Mouse (Mus musculus) lung, postnatal 0 days (tissue): ENCODE results near the gene Gart. TPM values are rescaled to one million over a fixed set of nuclear protein-coding genes. Genes with fewer than 3 reads are reported as not detected.

Source experiments
- ATAC-seq: fragments of 200-750 bp; cut with Nextera tagmentation; 2 replicates; pipeline ENCODE4 v1.8.0; 2017; ENCODE audit warnings: moderate library complexity
- DNase-seq: peaks from one replicate; pipeline ENCODE4 v3.0.0-alpha.2; 2016; ENCODE audit warnings: low spot score
- H3K27ac ChIP-seq: fragments of 300-500 bp; sonication (generic); 2 replicates; pipeline ENCODE4 v1.5.1; 2014; ENCODE audit warnings: antibody characterized with exemption, mild to moderate bottlenecking, low read length, mixed read lengths
- H3K27me3 ChIP-seq: fragments of 300-500 bp; sonication (generic); replicated peaks from 2 replicates; pipeline ENCODE4 v1.6.1; 2014; ENCODE audit warnings: low read length, mixed read lengths; ENCODE audit not compliant: insufficient read depth
- H3K36me3 ChIP-seq: fragments of 300-500 bp; sonication (generic); 2 replicates; pipeline ENCODE4 v1.6.1; 2014; ENCODE audit warnings: low read length, mixed read lengths; ENCODE audit not compliant: insufficient read depth
- H3K4me1 ChIP-seq: fragments of 300-500 bp; sonication (generic); 2 replicates; pipeline ENCODE4 v1.6.1; 2014; ENCODE audit warnings: antibody characterized with exemption, low read depth, low read length, mixed read lengths; ENCODE audit not compliant: insufficient read depth
- H3K4me2 ChIP-seq: fragments of 300-500 bp; sonication (generic); replicated peaks from 2 replicates; pipeline ENCODE4 v1.6.1; 2014; ENCODE audit warnings: low read depth, mild to moderate bottlenecking, low read length, moderate library complexity, mixed read lengths
- H3K4me3 ChIP-seq: fragments of 300-500 bp; sonication (generic); 2 replicates; pipeline ENCODE4 v1.5.1; 2014; ENCODE audit warnings: low read depth, low read length
- H3K9ac ChIP-seq: fragments of 300-500 bp; sonication (generic); replicated peaks from 2 replicates; pipeline ENCODE4 v1.6.1; 2014; ENCODE audit warnings: low read depth, mild to moderate bottlenecking
- H3K9me3 ChIP-seq: fragments of 300-500 bp; sonication (generic); 2 replicates; pipeline ENCODE4 v1.6.1; 2016; ENCODE audit warnings: low read length, mixed read lengths
- CTCF ChIP-seq: IDR thresholded peaks from 2 replicates; pipeline ENCODE4 v1.5.1; 2016; ENCODE audit warnings: antibody characterized with exemption, mild to moderate bottlenecking
- EP300 ChIP-seq: IDR thresholded peaks from 2 replicates; pipeline ENCODE4 v1.6.1; 2016; ENCODE audit warnings: antibody characterized with exemption, mild to moderate bottlenecking, control low read depth
- WGBS: fragments of 180-500 bp; shearing (Covaris S2); extraction: QIAGEN DNeasy Blood & Tissue Kit; methylation state at CpG from one replicate; pipeline ENCODE4 v1.1.7; 2014; 5-methylcytosine and 5-hydroxymethylcytosine counted together
- polyA plus RNA-seq: library from polyadenylated mRNA; unstranded; fragments of >200 nt; fragmentation: Nextera tagmentation; extraction: Ambion mirVana; gene quantifications from 2 replicates; pipeline ENCODE4 v1.2.1, GENCODE M21; 2015

Gene Gart
- polyA plus RNA-seq, 1 experiment from 2014 or later, result 27.3 TPM

DNA sequence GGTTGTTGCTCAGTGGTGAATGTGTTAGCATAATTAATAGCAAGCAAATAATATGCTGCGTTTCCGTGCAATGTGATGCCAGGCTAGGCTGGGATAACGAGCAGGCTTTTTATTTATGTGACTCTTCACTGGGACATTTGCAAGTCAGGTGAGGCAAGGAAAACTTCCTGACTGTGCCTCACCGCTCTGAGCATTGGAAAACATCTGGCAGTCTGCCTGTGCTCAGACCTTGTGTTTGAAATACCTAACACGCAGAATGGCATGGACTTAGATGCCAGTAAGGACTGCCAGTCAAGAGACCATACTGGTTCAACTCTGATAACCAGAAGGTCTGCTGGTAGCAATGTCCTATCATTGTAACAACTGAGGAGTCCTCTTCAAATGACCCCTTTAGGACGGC, 41.6 kb downstream of the Gart start:
- Histone ChIP-seq H3K9me3 (no peaks in the 10 kb centered on the region), H3K4me3 (no peak overlapping the region), H3K4me2 (no peak overlapping the region), H3K4me1 (peaks cover 3% of the 10 kb centered on the region; the same call in 1 of the 2 replicates), H3K36me3 (no peaks in the 10 kb centered on the region), H3K27me3 (no peaks in the 10 kb centered on the region), H3K9ac (no peak overlapping the region), H3K27ac (no peak overlapping the region)
- ATAC-seq (no peak), DNase-seq (no peak)
- 69% methylated on average over 6 of the region's 6 CpGs for WGBS
- no peak for TF ChIP-seq CTCF
- TF ChIP-seq EP300, result no peak

GRCm38 (mm10) chr16:91601693-91602092, 45.1 kb downstream of the Gart start:
- TF ChIP-seq CTCF (no peak), EP300 (no peak)
- H3K36me3 ChIP-seq, result no peaks in the 10 kb centered on the region
- H3K9ac ChIP-seq, result no peak overlapping the region
- H3K27ac ChIP-seq, result peak overlapping the region; percentile 59
- H3K4me3 ChIP-seq, result no peak overlapping the region
- no peaks in the 10 kb centered on the region for H3K27me3 ChIP-seq
- WGBS, result 51% methylated on average over 9 of the region's 9 CpGs
- H3K4me2 ChIP-seq, result no peak overlapping the region
- H3K4me1 ChIP-seq, result 0 out of 2 replicates have a peak, but pooled peaks cover 2% of the 10 kb centered on the region
- ATAC-seq (no peak), DNase-seq (no peak)
- H3K9me3 ChIP-seq, result no peaks in the 10 kb centered on the region

- ATAC-seq, result peak; percentile 24
- TF ChIP-seq CTCF (no peak), EP300 (peak; percentile 57; the same call in 1 of the 2 replicates)
- Histone ChIP-seq H3K4me2 (no peak overlapping the region), H3K9me3 (no peaks in the 10 kb centered on the region), H3K36me3 (no peaks in the 10 kb centered on the region), H3K4me3 (no peak overlapping the region), H3K27me3 (no peaks in the 10 kb centered on the region), H3K4me1 (0 out of 2 replicates have a peak, but pooled peaks cover 4% of the 10 kb centered on the region), H3K27ac (peak overlapping the region; percentile 59), H3K9ac (no peak overlapping the region)
- 28% methylated on average over 4 of the region's 4 CpGs for WGBS
- peak; percentile 84 for DNase-seq
Measured at GRCm38 (mm10) chr16:91601081-91601480, 45.7 kb downstream of the Gart start.

DNA sequence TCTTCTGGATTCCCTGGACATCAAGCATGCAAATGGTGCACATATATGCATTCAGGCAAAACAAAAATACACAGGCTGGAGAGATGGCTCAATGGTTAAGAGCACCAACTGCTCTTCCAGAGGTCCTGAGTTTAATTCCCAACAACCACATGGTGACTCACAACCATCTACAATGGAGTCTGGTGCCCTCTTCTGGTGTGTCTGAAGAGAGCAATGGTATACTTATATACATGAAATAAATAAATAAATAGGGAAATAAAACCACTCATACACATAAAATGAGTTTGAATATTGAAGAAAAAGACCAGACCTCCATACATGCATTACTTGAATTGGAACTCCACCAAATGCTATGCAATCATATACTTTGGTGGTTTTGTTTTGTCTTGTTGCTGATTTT, 47.5 kb downstream of the Gart start:
- H3K4me3 ChIP-seq, result no peak overlapping the region
- H3K27ac ChIP-seq, result no peak overlapping the region
- no peaks in the 10 kb centered on the region for H3K27me3 ChIP-seq
- DNase-seq (no peak), ATAC-seq (no peak)
- no peaks in the 10 kb centered on the region for H3K36me3 ChIP-seq
- no peak overlapping the region for H3K9ac ChIP-seq
- TF ChIP-seq EP300, result no peak
- peak; percentile 35 for TF ChIP-seq CTCF
- no peaks in the 10 kb centered on the region for H3K9me3 ChIP-seq
- no peak overlapping the region for H3K4me2 ChIP-seq
- 0 out of 2 replicates have a peak, but pooled peaks cover 8% of the 10 kb centered on the region for H3K4me1 ChIP-seq

GRCm38 (mm10) chr16:91597672-91598010, 49.1 kb downstream of the Gart start, which contains the start of gene Tmem50b:
Gene Tmem50b (minus strand): TSS chr16:91597800.
- Histone ChIP-seq H3K36me3 (no peaks in the 10 kb centered on the region), H3K27ac (peak within 1 kb of the TSS; percentile 90), H3K4me3 (peak within 1 kb of the TSS; percentile 86), H3K9me3 (no peaks in the 10 kb centered on the region), H3K4me2 (peak within 1 kb of the TSS; percentile 92), H3K4me1 (0 out of 2 replicates have a peak, but pooled peaks cover 8% of the 10 kb centered on the region), H3K9ac (peak within 1 kb of the TSS; percentile 68), H3K27me3 (no peaks in the 10 kb centered on the region)
- TF ChIP-seq EP300 (no peak), CTCF (no peak)
- ATAC-seq (peak; percentile 98), DNase-seq (peak; percentile 98)
- WGBS, result under 1% methylated on average over 27 of the region's 34 CpGs

DNA sequence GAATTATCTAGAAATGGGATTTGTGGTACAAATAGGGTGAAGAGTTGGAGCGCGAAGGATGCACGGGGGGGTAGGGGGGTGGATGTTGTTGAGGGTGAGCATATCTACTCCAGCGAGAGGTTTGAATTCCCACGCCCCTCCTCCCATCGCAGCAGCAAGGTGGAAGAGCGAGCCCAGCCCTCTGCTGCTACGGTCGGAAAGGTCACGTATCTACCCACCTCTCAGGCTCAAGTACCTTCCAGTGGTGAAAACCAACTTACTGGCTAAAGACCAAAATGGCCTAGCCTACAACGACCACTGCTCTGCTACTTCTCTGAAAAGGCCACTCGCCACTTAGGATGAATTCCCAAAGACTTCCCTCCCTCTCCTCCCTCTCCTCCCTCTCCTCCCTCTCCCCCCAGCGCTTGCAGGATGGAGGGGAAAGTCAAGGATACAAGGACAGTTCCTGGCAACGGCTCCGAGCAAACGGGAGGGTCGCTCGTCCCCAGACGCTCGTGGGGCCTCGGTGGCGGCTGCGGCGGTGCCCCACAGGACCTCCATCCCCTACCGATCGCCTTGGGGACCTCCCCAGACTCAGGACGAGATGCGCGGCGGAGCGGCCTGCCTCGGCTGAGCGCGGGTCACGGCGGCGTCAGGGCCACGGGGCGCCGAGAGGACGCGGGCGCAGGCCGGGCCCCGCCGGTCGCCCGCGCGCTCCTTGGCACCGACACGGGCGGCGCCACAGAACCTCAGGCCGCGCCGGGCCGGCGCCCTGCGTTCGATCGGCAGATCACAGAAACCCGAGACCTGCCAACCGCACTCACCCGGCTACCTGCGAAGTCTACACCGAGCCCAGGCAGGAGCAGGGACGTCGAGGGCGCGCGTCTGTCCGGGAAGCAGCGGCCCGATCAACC, 49.7 kb downstream of the Gart start:
- Histone ChIP-seq H3K4me2 (peak overlapping the region; percentile 92), H3K9me3 (no peaks in the 10 kb centered on the region), H3K36me3 (no peaks in the 10 kb centered on the region), H3K4me1 (0 out of 2 replicates have a peak, but pooled peaks cover 8% of the 10 kb centered on the region), H3K27ac (peak overlapping the region; percentile 90), H3K27me3 (no peaks in the 10 kb centered on the region), H3K9ac (peak overlapping the region; percentile 68), H3K4me3 (peak overlapping the region; percentile 86)
- 4% methylated on average over 46 of the region's 75 CpGs for WGBS
- peak; percentile 62 for DNase-seq
- no peak for TF ChIP-seq CTCF
- TF ChIP-seq EP300, result no peak
- peak; percentile 43 for ATAC-seq
